24 mouse cellular contexts compared by ENCODE assay signal in the genomic region with DNA sequence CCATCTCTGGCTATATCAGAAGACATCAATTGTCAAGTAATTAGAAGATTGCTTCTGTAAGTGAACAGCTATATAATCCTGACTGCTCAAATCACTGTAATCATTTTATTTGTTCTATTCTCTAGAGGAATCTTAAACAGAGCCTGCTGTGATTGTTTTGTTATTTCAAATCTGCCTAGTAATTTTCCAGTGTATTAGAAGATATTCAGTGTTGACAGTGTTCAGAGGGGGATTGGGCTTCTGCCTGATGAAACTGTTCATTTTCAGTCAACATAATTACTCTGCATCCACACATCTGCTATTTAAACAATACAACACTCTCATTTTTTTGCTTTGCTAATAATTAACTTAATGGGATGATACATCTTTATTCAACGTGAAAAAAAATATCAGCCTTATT.
DNase-seq lines count a peak whose midpoint lies in the region; ATAC-seq and TF ChIP-seq lines count a peak whose summit lies in the region.
"Had no signal": no experiment of that assay in that cellular context is flagged by ENCODE, and none has a peak within 500 bp of the region (broad histone marks: within the 10 kb centered on the region; RNA-seq: fewer than 3 reads in every experiment).

No protein-coding gene starts in this region.

- peak; percentile 74 for ATAC-seq in forebrain, embryonic 15.5 days (replicated peaks)
- ATAC-seq in forebrain, embryonic 11.5 days (replicated peaks; ENCODE audit: low FRiP score): no peak
- ATAC-seq in hindbrain, embryonic 14.5 days (ENCODE audit: low FRiP score): 0 out of 2 replicates have a peak, but pooled peaks have one; percentile 51
- no peak for ATAC-seq in hindbrain, embryonic 11.5 days (ENCODE audit: low FRiP score)
- ATAC-seq in liver, embryonic 11.5 days (replicated peaks; ENCODE audit: low FRiP score): no peak
- ATAC-seq: CD4-positive, CD25-positive, alpha-beta regulatory T cell, adult 4 months; intestine, postnatal 0 days had no signal

- no peak for TF ChIP-seq POLR2A in brain, embryonic 14.5 days (IDR thresholded peaks at IDR 0.05; ENCODE audit: borderline replicate concordance, extremely low read depth, insufficient read depth, insufficient read length, poor library complexity, severe bottlenecking)

- H3K27me3 ChIP-seq in forebrain, embryonic 15.5 days: no peaks in the 10 kb centered on the region
- no peaks in the 10 kb centered on the region for H3K27me3 ChIP-seq in forebrain, embryonic 11.5 days (ENCODE audit: control insufficient read depth, insufficient read depth, low read length)
- H3K27me3 ChIP-seq in hindbrain, embryonic 14.5 days (ENCODE audit: control insufficient read depth, insufficient read depth, low read length): no peaks in the 10 kb centered on the region
- H3K27me3 ChIP-seq in hindbrain, embryonic 11.5 days (ENCODE audit: control insufficient read depth, insufficient read depth, low read length): no peaks in the 10 kb centered on the region
- no peaks in the 10 kb centered on the region for H3K27me3 ChIP-seq in liver, embryonic 11.5 days (replicated peaks; ENCODE audit: control insufficient read depth, insufficient read depth, low read length)
- H3K27me3 ChIP-seq: embryonic facial prominence, embryonic 12.5 days; embryonic facial prominence, embryonic 15.5 days; heart, embryonic 13.5 days had no signal

- no peaks in the 10 kb centered on the region for H3K9me3 ChIP-seq in forebrain, embryonic 15.5 days
- H3K9me3 ChIP-seq in forebrain, embryonic 11.5 days (ENCODE audit: control insufficient read depth, low read length): no peaks in the 10 kb centered on the region
- no peaks in the 10 kb centered on the region for H3K9me3 ChIP-seq in hindbrain, embryonic 14.5 days (ENCODE audit: control insufficient read depth, low read length)
- no peaks in the 10 kb centered on the region for H3K9me3 ChIP-seq in hindbrain, embryonic 11.5 days (ENCODE audit: control insufficient read depth, low read length)
- H3K9me3 ChIP-seq in liver, embryonic 11.5 days (ENCODE audit: control insufficient read depth, low read length): no peaks in the 10 kb centered on the region
- H3K9me3 ChIP-seq: embryonic facial prominence, embryonic 12.5 days; embryonic facial prominence, embryonic 15.5 days; heart, embryonic 10.5 days; heart, embryonic 13.5 days had no signal

- TF ChIP-seq CTCF in brain, embryonic 14.5 days (IDR thresholded peaks at IDR 0.05; ENCODE audit: borderline replicate concordance, extremely low read depth, insufficient read depth, insufficient read length): no peak

- H3K4me3 ChIP-seq in forebrain, embryonic 15.5 days: no peak overlapping the region
- H3K4me3 ChIP-seq in forebrain, embryonic 11.5 days (ENCODE audit: low read depth, low read length): no peak overlapping the region
- no peak overlapping the region for H3K4me3 ChIP-seq in hindbrain, embryonic 14.5 days (replicated peaks; ENCODE audit: low read length)
- no peak overlapping the region for H3K4me3 ChIP-seq in hindbrain, embryonic 11.5 days (ENCODE audit: low read depth, low read length)
- no peak overlapping the region for H3K4me3 ChIP-seq in liver, embryonic 11.5 days (ENCODE audit: low read depth, low read length)
- H3K4me3 ChIP-seq: embryonic facial prominence, embryonic 12.5 days; embryonic facial prominence, embryonic 15.5 days; heart, adult 2 months; heart, embryonic 10.5 days; heart, embryonic 13.5 days had no signal

- WGBS in forebrain, embryonic 15.5 days: 62% methylated on average over 1 of the region's 1 CpGs
- 90% methylated on average over 1 of the region's 1 CpGs for WGBS in forebrain, embryonic 11.5 days
- WGBS in hindbrain, embryonic 14.5 days: 79% methylated on average over 1 of the region's 1 CpGs
- WGBS in hindbrain, embryonic 11.5 days: 87% methylated on average over 1 of the region's 1 CpGs
- WGBS in liver, embryonic 11.5 days: 67% methylated on average over 1 of the region's 1 CpGs

- H3K9ac ChIP-seq in forebrain, embryonic 15.5 days (replicated peaks): no peak overlapping the region
- H3K9ac ChIP-seq in forebrain, embryonic 11.5 days (ENCODE audit: low read length): no peak overlapping the region
- no peak overlapping the region for H3K9ac ChIP-seq in hindbrain, embryonic 14.5 days
- no peak overlapping the region for H3K9ac ChIP-seq in hindbrain, embryonic 11.5 days (ENCODE audit: low read depth, low read length)
- H3K9ac ChIP-seq in liver, embryonic 11.5 days (ENCODE audit: low read depth, low read length): no peak overlapping the region
- H3K9ac ChIP-seq: embryonic facial prominence, embryonic 12.5 days; embryonic facial prominence, embryonic 15.5 days; heart, embryonic 13.5 days had no signal

- H3K4me1 ChIP-seq in forebrain, embryonic 15.5 days: no peaks in the 10 kb centered on the region
- no peaks in the 10 kb centered on the region for H3K4me1 ChIP-seq in forebrain, embryonic 11.5 days (replicated peaks; ENCODE audit: control insufficient read depth, insufficient read depth, low read length)
- no peaks in the 10 kb centered on the region for H3K4me1 ChIP-seq in hindbrain, embryonic 14.5 days (replicated peaks; ENCODE audit: control insufficient read depth, insufficient read depth, low read length)
- no peaks in the 10 kb centered on the region for H3K4me1 ChIP-seq in hindbrain, embryonic 11.5 days (replicated peaks; ENCODE audit: control insufficient read depth, insufficient read depth, low read length)
- no peaks in the 10 kb centered on the region for H3K4me1 ChIP-seq in liver, embryonic 11.5 days (replicated peaks; ENCODE audit: control insufficient read depth, insufficient read depth, low read length)
- H3K4me1 ChIP-seq: embryonic facial prominence, embryonic 12.5 days; embryonic facial prominence, embryonic 15.5 days; heart, embryonic 10.5 days; heart, embryonic 13.5 days had no signal

- H3K27ac ChIP-seq in forebrain, embryonic 15.5 days (replicated peaks): no peak overlapping the region
- no peak overlapping the region for H3K27ac ChIP-seq in forebrain, embryonic 11.5 days (ENCODE audit: low read depth, low read length)
- H3K27ac ChIP-seq in hindbrain, embryonic 14.5 days: no peak overlapping the region
- no peak overlapping the region for H3K27ac ChIP-seq in hindbrain, embryonic 11.5 days (ENCODE audit: low read depth, low read length)
- no peak overlapping the region for H3K27ac ChIP-seq in liver, embryonic 11.5 days (ENCODE audit: low read depth, low read length)
- H3K27ac ChIP-seq: embryonic facial prominence, embryonic 12.5 days; embryonic facial prominence, embryonic 15.5 days; heart, adult 2 months; heart, embryonic 10.5 days; heart, embryonic 13.5 days had no signal

- H3K36me3 ChIP-seq in forebrain, embryonic 15.5 days: no peaks in the 10 kb centered on the region
- H3K36me3 ChIP-seq in forebrain, embryonic 11.5 days (ENCODE audit: control insufficient read depth, insufficient read depth, low read length): no peaks in the 10 kb centered on the region
- H3K36me3 ChIP-seq in hindbrain, embryonic 14.5 days (replicated peaks; ENCODE audit: control insufficient read depth, insufficient read depth): no peaks in the 10 kb centered on the region
- no peaks in the 10 kb centered on the region for H3K36me3 ChIP-seq in hindbrain, embryonic 11.5 days (ENCODE audit: control insufficient read depth, insufficient read depth, low read length)
- H3K36me3 ChIP-seq in liver, embryonic 11.5 days (ENCODE audit: control insufficient read depth, insufficient read depth, low read length): no peaks in the 10 kb centered on the region
- H3K36me3 ChIP-seq: embryonic facial prominence, embryonic 12.5 days; embryonic facial prominence, embryonic 15.5 days; heart, embryonic 10.5 days; heart, embryonic 13.5 days had no signal

- no peak for DNase-seq in forebrain, embryonic 11.5 days (ENCODE audit: low spot score)
- DNase-seq in hindbrain, embryonic 14.5 days (ENCODE audit: low spot score): no peak
- no peak for DNase-seq in hindbrain, embryonic 11.5 days (ENCODE audit: low spot score)
- DNase-seq in brain, embryonic 14.5 days (ENCODE audit: low read depth): peak; percentile 54
- peak; percentile 6 for DNase-seq in brain, embryonic 18.5 days (ENCODE audit: low read depth, low spot score)
- DNase-seq in embryo, embryonic 9.5 days (ENCODE audit: extremely low spot score): no peak
- no peak for DNase-seq in liver, embryonic 11.5 days (ENCODE audit: low spot score)
- DNase-seq: adrenal gland, adult 2 months; adrenal gland, postnatal 14 days; cerebellum, adult 18-20 months; cerebellum, adult 9-10 months; cerebellum, postnatal 14 days; gastrocnemius, postnatal 10 days; gastrocnemius, postnatal 36 days; heart, adult 2 months; heart, postnatal 14 days; kidney, adult 2 months had no signal

- no peak overlapping the region for H3K4me2 ChIP-seq in forebrain, embryonic 15.5 days (replicated peaks)
- H3K4me2 ChIP-seq in forebrain, embryonic 11.5 days (ENCODE audit: low read depth, low read length, severe bottlenecking): no peak overlapping the region
- H3K4me2 ChIP-seq in hindbrain, embryonic 14.5 days (replicated peaks): no peak overlapping the region
- no peak overlapping the region for H3K4me2 ChIP-seq in hindbrain, embryonic 11.5 days (replicated peaks; ENCODE audit: low read depth, low read length)
- no peak overlapping the region for H3K4me2 ChIP-seq in liver, embryonic 11.5 days
- H3K4me2 ChIP-seq: embryonic facial prominence, embryonic 12.5 days; embryonic facial prominence, embryonic 15.5 days; heart, embryonic 13.5 days had no signal

Comparison
In these comparisons a context has a peak if more than half of its experiments do, and no peak if none do; other contexts are left out.
1. ATAC-seq: peak in forebrain, embryonic 15.5 days (single experiment) and hindbrain, embryonic 14.5 days (single experiment); none in forebrain, embryonic 11.5 days (single experiment), hindbrain, embryonic 11.5 days (single experiment) and liver, embryonic 11.5 days (single experiment).
2. DNase-seq: peak in brain, embryonic 14.5 days (single experiment) and brain, embryonic 18.5 days (single experiment); none in forebrain, embryonic 11.5 days (single experiment), hindbrain, embryonic 14.5 days (single experiment), hindbrain, embryonic 11.5 days (single experiment), embryo, embryonic 9.5 days (single experiment) and liver, embryonic 11.5 days (single experiment).